Mouse (Mus musculus) heart, embryonic 12.5 days (tissue): Measurements from ENCODE around the gene Hyls1. TPM values are rescaled to one million over a fixed set of nuclear protein-coding genes. Genes with fewer than 3 reads are reported as not detected.
"Not testable (repeated sequence)": the region's sequence is repeated elsewhere in the genome, so short reads cannot be mapped to it uniquely, and the experiment has no call there.

Experiments
- ATAC-seq: fragments of 200-750 bp; cut with Nextera tagmentation; 2 replicates; pipeline ENCODE4 v1.8.0; 2017; ENCODE audit warnings: moderate TSS enrichment, moderate library complexity; ENCODE audit not compliant: insufficient number of reproducible peaks, low FRiP score
- H3K27ac ChIP-seq: fragments of 300-500 bp; sonication (generic); 2 replicates; pipeline ENCODE4 v1.5.1; 2016; ENCODE audit warnings: mild to moderate bottlenecking, moderate library complexity; ENCODE audit not compliant: poor library complexity, severe bottlenecking
- H3K27me3 ChIP-seq: fragments of 300-500 bp; sonication (generic); replicated peaks from 2 replicates; pipeline ENCODE4 v1.6.1; 2016; ENCODE audit warnings: mild to moderate bottlenecking, moderate library complexity
- H3K36me3 ChIP-seq: fragments of 300-500 bp; sonication (generic); 2 replicates; pipeline ENCODE4 v1.6.1; 2016; ENCODE audit warnings: mild to moderate bottlenecking, moderate library complexity
- H3K4me1 ChIP-seq: fragments of 300-500 bp; sonication (generic); replicated peaks from 2 replicates; pipeline ENCODE4 v1.6.1; 2016; ENCODE audit warnings: mild to moderate bottlenecking
- H3K4me2 ChIP-seq: fragments of 300-500 bp; sonication (generic); 2 replicates; pipeline ENCODE4 v1.6.1; 2016; ENCODE audit warnings: mild to moderate bottlenecking, moderate library complexity
- H3K4me3 ChIP-seq: fragments of 300-500 bp; sonication (generic); 2 replicates; pipeline ENCODE4 v1.5.1; 2016; ENCODE audit warnings: mild to moderate bottlenecking
- H3K9ac ChIP-seq: fragments of 300-500 bp; sonication (generic); 2 replicates; pipeline ENCODE4 v1.6.1; 2016; ENCODE audit warnings: mild to moderate bottlenecking, moderate library complexity
- H3K9me3 ChIP-seq: fragments of 300-500 bp; sonication (generic); replicated peaks from 2 replicates; pipeline ENCODE4 v1.6.1; 2016; ENCODE audit warnings: mild to moderate bottlenecking, moderate library complexity
- WGBS: fragments of 180-500 bp; shearing (Covaris S2); methylation state at CpG from one replicate; pipeline ENCODE4 v1.1.7; 2016; 5-methylcytosine and 5-hydroxymethylcytosine counted together
- polyA plus RNA-seq: library from polyadenylated mRNA; unstranded; fragments of >200 nt; fragmentation: Nextera tagmentation; extraction: Ambion mirVana; gene quantifications from 2 replicates; pipeline ENCODE4 v1.2.1, GENCODE M21; 2016

Hyls1 gene
- polyA plus RNA-seq: 13.6 and 14.9 TPM in 2 replicates

- H3K4me1 ChIP-seq: peaks cover 20% of the 10 kb centered on the region
- ATAC-seq: peak; percentile 95
- no peaks in the 10 kb centered on the region for H3K9me3 ChIP-seq
- peaks cover 10% of the 10 kb centered on the region for H3K27me3 ChIP-seq
- H3K9ac ChIP-seq: peak within 1 kb of the TSS; percentile 92
- H3K4me3 ChIP-seq: peak within 1 kb of the TSS; percentile 93
- H3K27ac ChIP-seq: peak within 1 kb of the TSS; percentile 94
- peak within 1 kb of the TSS; percentile 86 for H3K4me2 ChIP-seq
- under 1% methylated on average over 86 of the region's 86 CpGs for WGBS
- H3K36me3 ChIP-seq: peaks cover 26% of the 10 kb centered on the region
These were observed at the start of gene Hyls1, which contains the start of gene Pate2 for GRCm38 (mm10) chr9:35569571-35570534. Gene Hyls1, minus strand, starts transcription at chr9:35570398. Gene Pate2, plus strand, starts transcription at chr9:35570284.

DNA sequence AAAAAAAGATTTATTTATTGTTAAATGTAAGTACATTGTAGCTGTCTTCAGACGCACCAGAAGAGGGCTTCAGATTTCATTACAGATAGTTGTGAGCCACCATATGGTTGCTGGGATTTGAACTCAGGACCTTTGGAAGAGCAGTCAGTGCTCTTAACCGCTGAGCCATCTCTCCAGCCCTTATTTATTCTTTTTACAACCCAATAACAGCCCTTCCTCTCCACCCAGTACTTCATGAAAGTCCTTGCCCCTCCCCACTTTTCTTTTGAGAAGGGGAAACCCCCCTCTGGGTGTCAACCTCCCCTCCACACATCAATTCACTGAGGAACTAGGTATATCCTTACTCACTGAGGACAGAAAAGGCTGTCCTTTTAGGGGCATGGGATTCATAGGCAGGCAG lies 46.6 kb upstream of the Hyls1 start:
- H3K4me2 ChIP-seq, H3K27me3 ChIP-seq, H3K27ac ChIP-seq, ATAC-seq, H3K9ac ChIP-seq, H3K4me1 ChIP-seq, H3K9me3 ChIP-seq, H3K36me3 ChIP-seq, H3K4me3 ChIP-seq: not testable (repeated sequence)
- 64% methylated on average over 2 of the region's 2 CpGs for WGBS

GRCm38 (mm10) chr9:35614005-35614404 lies 43.8 kb upstream of the Hyls1 start:
- WGBS: 18% methylated on average over 2 of the region's 2 CpGs
- no peaks in the 10 kb centered on the region for H3K36me3 ChIP-seq

DNA sequence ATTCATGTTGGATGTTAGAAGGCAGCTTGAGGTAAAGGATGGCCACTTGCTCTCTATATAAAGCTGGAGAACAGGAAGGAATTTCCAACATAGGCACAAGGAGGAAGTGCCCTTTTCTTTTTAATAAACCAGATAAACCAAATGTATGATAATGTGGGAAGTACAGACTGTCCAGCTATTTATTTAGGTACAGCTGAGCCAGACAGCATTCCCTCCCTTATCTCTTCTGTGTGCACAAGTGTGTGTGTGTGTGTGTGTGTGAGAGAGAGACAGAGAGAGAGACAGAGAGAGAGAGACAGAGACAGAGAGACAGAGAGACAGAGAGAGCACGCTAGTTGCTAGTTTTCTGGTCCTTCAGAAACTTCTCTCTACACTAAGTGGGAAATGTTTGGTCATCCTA lies 41.6 kb upstream of the Hyls1 start, which contains the start of gene Pate4:
Pate4 (minus strand) TSS at position 101 of the 400 bp plus-strand sequence.
- no peaks in the 10 kb centered on the region for H3K27me3 ChIP-seq
- H3K4me1 ChIP-seq: no peaks in the 10 kb centered on the region
- H3K4me3 ChIP-seq: no peak within 1 kb of the TSS
- ATAC-seq: no peak
- no peak within 1 kb of the TSS for H3K4me2 ChIP-seq
- 76% methylated on average over 1 of the region's 1 CpGs for WGBS
- H3K9me3 ChIP-seq: no peaks in the 10 kb centered on the region
- H3K27ac ChIP-seq: no peak within 1 kb of the TSS
- no peak within 1 kb of the TSS for H3K9ac ChIP-seq
- H3K36me3 ChIP-seq: no peaks in the 10 kb centered on the region

More at GRCm38 (mm10) chr9:35614005-35614404, 43.8 kb upstream of the Hyls1 start:
- Histone ChIP-seq H3K9ac (no peak overlapping the region), H3K4me3 (no peak overlapping the region), H3K4me2 (no peak overlapping the region), H3K4me1 (no peaks in the 10 kb centered on the region), H3K27me3 (no peaks in the 10 kb centered on the region), H3K9me3 (no peaks in the 10 kb centered on the region), H3K27ac (no peak overlapping the region)
- ATAC-seq: no peak

DNA sequence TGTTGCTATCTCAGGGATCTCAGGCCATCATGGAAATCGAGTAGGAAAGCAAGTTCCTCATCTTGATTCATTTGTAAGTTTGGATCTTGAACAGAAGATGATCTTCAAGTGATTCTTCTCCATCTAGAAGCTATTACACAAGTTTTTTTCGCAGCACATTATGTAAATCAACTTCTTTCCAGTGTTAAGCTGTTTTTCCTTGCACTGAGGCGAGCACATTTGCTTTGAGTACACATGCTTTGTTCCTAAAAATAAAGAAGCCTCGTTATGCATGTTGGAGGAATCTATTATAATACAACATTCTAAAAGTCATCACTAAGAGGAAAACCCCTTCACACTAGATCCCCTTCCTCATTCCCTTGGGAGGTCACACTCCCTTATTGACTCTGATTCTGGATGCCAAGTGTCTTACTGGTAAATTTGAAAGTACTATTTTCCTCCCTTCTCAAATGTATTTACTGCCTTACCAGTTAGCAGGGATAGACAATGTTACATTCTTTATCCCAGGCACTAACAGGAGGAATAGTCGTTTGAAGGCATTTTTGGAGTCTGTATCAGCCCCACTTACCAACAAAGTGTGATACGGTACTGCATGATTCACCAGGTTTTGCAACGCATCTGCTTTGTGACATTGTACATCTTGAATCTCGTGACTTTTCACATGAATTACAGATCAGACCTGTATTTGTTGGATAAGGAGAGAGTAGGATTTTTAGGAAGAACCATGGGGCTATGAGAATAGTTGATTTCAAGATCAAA lies 37.6 kb upstream of the Hyls1 start:
- no peaks in the 10 kb centered on the region for H3K27me3 ChIP-seq
- H3K4me3 ChIP-seq: no peak overlapping the region
- no peak overlapping the region for H3K9ac ChIP-seq
- WGBS: 62% methylated on average over 8 of the region's 8 CpGs
- H3K36me3 ChIP-seq: no peaks in the 10 kb centered on the region
- H3K27ac ChIP-seq: no peak overlapping the region
- ATAC-seq: no peak
- H3K4me2 ChIP-seq: no peak overlapping the region
- 0 out of 2 replicates have a peak, but pooled peaks cover 2% of the 10 kb centered on the region for H3K9me3 ChIP-seq
- H3K4me1 ChIP-seq: no peaks in the 10 kb centered on the region

DNA sequence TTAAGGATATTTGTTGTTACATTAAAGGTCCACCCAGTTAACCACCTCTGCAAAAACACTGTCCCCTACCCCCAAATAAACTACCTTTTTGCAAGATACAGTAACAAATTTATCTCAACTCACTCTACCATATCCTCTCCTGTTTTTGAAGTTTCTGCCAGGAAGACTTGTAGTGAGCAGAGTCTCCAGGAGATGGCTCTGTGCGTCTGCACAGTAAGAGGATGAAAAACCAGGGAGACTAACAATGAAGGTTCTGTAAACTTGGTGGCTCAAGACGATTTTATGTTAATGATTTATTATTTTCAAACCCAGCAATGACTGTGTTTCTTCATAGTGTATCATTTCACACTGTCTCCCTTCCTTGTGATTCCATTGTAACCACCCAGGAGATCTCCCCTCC lies 22.7 kb upstream of the Hyls1 start:
- H3K36me3 ChIP-seq: no peaks in the 10 kb centered on the region
- H3K27me3 ChIP-seq: no peaks in the 10 kb centered on the region
- H3K9ac ChIP-seq: no peak overlapping the region
- no peak overlapping the region for H3K4me2 ChIP-seq
- no peaks in the 10 kb centered on the region for H3K4me1 ChIP-seq
- no peak overlapping the region for H3K4me3 ChIP-seq
- H3K9me3 ChIP-seq: 0 out of 2 replicates have a peak, but pooled peaks cover 6% of the 10 kb centered on the region
- ATAC-seq: no peak
- H3K27ac ChIP-seq: no peak overlapping the region
- WGBS: 9% methylated on average over 2 of the region's 2 CpGs

DNA sequence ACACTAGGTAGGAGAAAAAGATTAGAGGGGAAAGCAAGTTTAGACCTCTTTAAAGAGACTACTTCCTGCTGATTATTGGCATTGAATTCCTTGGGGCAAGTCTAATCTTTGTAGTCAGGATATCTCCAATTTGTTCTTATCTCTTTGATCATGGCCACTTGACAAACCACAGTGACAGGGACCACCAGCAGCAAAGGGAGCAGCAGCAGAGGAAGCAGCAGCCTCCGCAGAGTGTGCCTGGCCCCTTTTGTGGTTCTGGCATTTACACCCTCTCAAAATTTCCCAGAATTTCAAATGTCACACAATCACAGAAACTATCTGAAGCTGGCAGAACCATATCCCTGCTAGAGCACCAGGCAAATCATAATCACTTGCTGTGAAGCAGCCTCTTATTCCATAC lies 17.5 kb upstream of the Hyls1 start:
- Histone ChIP-seq H3K27ac (no peak overlapping the region), H3K4me3 (no peak overlapping the region), H3K9ac (no peak overlapping the region), H3K4me2 (no peak overlapping the region), H3K27me3 (no peaks in the 10 kb centered on the region), H3K4me1 (no peaks in the 10 kb centered on the region), H3K9me3 (0 out of 2 replicates have a peak, but pooled peaks cover 3% of the 10 kb centered on the region), H3K36me3 (no peaks in the 10 kb centered on the region)
- WGBS: 17% methylated on average over 1 of the region's 1 CpGs
- no peak for ATAC-seq

DNA sequence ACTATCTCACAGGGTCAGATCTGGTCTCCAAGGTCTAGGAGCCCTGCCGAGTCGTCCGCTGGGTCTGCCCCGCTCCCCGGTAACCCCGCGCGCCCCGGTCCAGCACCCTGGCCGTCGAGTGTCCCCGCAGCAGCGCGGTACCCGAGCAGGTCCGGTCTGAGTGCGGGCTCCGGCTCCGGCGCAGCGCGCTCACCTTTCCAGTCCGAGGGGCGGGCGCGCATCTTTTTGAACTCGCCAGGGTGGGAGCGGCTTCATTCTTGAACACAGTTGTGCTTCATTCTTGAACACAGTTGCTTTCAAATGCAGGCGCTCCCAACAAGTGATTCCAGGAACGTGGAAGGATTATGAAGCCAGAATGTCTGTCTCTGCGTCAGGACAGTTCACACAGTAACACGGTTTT lies 4.2 kb upstream of the Hyls1 start:
- Histone ChIP-seq H3K4me1 (peaks cover 6% of the 10 kb centered on the region), H3K36me3 (no peaks in the 10 kb centered on the region), H3K9ac (peak overlapping the region; percentile 29; the same call in 1 of the 2 replicates), H3K4me3 (peak overlapping the region; percentile 38), H3K4me2 (peak overlapping the region; percentile 73), H3K27ac (no peak overlapping the region), H3K9me3 (no peaks in the 10 kb centered on the region), H3K27me3 (peaks cover 10% of the 10 kb centered on the region)
- no peak for ATAC-seq
- 4% methylated on average over 32 of the region's 32 CpGs for WGBS

GRCm38 (mm10) chr9:35570663-35571062 lies 465 bp upstream of the Hyls1 start:
- peaks cover 20% of the 10 kb centered on the region for H3K36me3 ChIP-seq
- H3K27me3 ChIP-seq: peaks cover 10% of the 10 kb centered on the region
- H3K4me3 ChIP-seq: peak overlapping the region; percentile 93
- peak overlapping the region; percentile 83; the same call in 1 of the 2 replicates for H3K9ac ChIP-seq
- H3K4me1 ChIP-seq: peaks cover 13% of the 10 kb centered on the region
- H3K9me3 ChIP-seq: no peaks in the 10 kb centered on the region
- peak overlapping the region; percentile 64 for H3K4me2 ChIP-seq
- WGBS: 12% methylated on average over 5 of the region's 5 CpGs
- ATAC-seq: no peak
- H3K27ac ChIP-seq: no peak overlapping the region

GRCm38 (mm10) chr9:35567995-35568394 lies 2.2 kb downstream of the Hyls1 start:
- Histone ChIP-seq H3K27me3 (no peaks in the 10 kb centered on the region), H3K4me2 (no peak overlapping the region), H3K27ac (no peak overlapping the region), H3K4me1 (peaks cover 18% of the 10 kb centered on the region), H3K36me3 (peaks cover 26% of the 10 kb centered on the region), H3K4me3 (no peak overlapping the region), H3K9ac (no peak overlapping the region), H3K9me3 (no peaks in the 10 kb centered on the region)
- ATAC-seq: no peak
- WGBS: 83% methylated on average over 3 of the region's 3 CpGs
